Mouse (Mus musculus) left cerebral cortex, postnatal 36 days (tissue): ENCODE data around the gene Srebf1. TPM values are rescaled to one million over a fixed set of nuclear protein-coding genes. Genes with fewer than 3 reads are reported as not detected.

Experiments
- DNase-seq, 2 experiments: peaks; one replicate each; pipeline ENCODE4 v3.0.0; 2021 to 2022; ENCODE audit warnings: low spot score in 2 of 2, mixed read lengths in 1 of 2
- intact Hi-C: fragments of 180-260 bp; cut with DNase I; formaldehyde crosslinking; loops from one replicate; pipeline ENCODE4 v1.15.1; 2025
- total RNA-seq, 2 experiments: library from RNA; stranded (reverse); gene quantifications; 2 replicates each; pipeline ENCODE4 v1.2.3; 2021

Gene Srebf1
- total RNA-seq, 2 experiments from 2014 or later, result 48.2 to 63.2 TPM

DNA sequence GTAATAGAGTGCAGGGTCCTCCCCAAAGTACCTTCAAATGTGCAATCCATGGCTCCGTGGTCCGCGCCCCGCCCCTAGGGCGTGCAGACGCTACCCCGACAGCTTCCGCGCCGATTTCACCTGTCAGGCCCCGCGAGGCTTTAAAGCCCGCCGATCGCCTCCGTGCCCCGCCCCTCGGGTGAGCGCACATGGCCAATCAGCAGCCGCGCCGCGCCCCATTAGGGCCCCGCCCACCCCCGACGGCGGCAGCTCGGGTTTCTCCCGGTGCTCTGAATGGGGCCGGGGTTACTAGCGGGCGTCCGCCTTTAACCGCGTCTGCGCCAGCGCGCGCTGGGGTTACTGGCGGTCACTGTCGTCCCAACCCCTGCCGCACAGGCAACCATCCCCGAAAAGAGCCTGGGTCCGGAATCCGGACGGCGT is 12.1 kb downstream of the Srebf1 start:
- DNase-seq, result peak; percentile 83 to 84
- intact Hi-C loops, result no loop called here

DNA sequence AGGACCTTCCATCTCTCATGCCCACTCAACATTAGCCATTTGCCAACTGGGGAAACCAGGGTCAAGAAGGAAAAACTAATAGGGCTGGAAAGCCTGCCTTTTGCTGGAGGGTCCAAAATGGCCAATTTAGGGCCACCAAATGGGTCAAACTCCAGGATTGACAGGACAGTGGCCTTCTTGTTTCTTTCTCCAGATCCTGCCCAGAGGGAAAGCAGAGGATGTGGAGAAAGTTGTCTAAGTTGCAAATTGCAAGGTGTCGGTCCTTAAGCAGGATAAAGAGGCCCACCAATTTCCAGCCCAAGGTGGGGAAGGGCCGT is 12.5 kb downstream of the Srebf1 start:
- intact Hi-C loops, result no loop called here
- no peak for DNase-seq

DNA sequence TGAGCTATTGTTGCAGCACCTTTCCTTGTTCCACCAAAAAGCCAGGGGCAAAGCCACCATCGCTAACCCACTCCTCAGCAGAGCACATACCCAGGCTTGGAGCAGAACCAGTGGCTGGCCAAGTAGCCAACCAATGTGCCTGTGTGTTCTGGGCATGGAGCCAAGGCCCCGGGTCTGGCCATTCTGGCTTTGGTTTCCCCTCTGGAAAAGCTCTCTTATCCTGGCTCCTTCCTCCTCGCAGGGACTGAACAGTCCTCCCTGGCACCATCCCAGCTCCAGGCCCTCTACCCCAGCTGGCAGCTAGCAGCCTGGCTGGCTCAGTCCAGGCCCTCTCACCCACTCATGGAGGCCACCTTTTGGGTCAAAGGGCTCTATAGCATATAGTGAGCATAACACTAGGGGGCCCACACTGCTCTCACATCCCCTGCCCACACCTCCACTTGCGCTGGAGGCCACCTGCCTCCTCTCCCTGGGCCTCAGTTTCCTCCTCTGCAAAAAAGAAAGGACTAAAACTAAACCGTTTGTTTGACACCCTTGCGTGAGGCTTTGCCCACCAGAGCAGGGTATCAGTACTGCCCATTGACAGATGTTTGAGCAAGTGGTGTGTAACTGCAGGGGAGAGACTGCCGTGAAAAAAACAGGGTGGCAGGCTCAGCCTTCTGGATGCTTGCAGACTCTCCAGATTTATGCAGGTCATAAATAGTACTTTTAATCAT is 13.0 kb downstream of the Srebf1 start:
- peak; percentile 68 to 70 for DNase-seq
- intact Hi-C loops, result no loop called here

DNA sequence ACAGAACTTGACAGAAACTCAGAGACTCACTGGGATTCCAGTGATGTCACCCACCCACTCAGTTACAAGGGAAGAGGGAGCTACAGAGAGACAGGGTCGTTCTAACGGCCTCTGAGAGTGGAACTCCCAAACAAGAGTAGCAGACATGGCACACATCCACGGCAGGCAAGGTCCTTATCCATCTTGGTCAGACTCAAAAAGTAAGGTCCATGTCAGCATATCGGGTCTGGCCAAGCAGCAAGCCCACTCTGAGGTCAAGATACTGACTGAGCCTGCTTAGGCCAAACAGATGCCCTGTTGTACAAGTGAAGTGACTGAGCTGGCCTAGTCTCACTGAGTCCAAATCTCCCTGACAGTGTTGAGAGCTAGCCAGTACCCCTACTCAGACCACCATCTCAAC is 13.7 kb downstream of the Srebf1 start:
- no peak for DNase-seq
- intact Hi-C loops, result no loop called here

GRCm38 (mm10) chr11:60208201-60208600 is 14.2 kb downstream of the Srebf1 start:
- intact Hi-C loops, result no loop called here
- DNase-seq, result no peak

- intact Hi-C loops, result no loop called here
- DNase-seq, result no peak
Observed at GRCm38 (mm10) chr11:60206207-60206606, 16.2 kb downstream of the Srebf1 start.

DNA sequence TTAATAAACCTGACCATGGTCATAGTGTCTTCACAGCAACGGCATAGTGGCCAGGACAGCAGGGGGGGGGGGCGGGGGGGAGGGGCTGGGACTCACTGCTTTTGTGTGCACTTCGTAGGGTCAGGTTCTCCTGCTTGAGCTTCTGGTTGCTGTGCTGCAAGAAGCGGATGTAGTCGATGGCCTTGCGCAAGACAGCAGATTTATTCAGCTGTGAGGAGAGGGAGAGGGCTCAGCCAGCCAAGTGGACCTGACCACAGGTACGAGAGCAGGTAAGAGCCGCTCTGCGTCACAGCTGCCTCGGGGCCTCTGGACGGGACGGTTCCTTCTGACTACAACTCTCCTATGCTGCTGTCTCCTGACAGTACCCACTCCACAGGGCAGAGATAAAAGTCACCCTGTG is 17.4 kb downstream of the Srebf1 start:
- intact Hi-C loops, result no loop called here
- no peak for DNase-seq

DNA sequence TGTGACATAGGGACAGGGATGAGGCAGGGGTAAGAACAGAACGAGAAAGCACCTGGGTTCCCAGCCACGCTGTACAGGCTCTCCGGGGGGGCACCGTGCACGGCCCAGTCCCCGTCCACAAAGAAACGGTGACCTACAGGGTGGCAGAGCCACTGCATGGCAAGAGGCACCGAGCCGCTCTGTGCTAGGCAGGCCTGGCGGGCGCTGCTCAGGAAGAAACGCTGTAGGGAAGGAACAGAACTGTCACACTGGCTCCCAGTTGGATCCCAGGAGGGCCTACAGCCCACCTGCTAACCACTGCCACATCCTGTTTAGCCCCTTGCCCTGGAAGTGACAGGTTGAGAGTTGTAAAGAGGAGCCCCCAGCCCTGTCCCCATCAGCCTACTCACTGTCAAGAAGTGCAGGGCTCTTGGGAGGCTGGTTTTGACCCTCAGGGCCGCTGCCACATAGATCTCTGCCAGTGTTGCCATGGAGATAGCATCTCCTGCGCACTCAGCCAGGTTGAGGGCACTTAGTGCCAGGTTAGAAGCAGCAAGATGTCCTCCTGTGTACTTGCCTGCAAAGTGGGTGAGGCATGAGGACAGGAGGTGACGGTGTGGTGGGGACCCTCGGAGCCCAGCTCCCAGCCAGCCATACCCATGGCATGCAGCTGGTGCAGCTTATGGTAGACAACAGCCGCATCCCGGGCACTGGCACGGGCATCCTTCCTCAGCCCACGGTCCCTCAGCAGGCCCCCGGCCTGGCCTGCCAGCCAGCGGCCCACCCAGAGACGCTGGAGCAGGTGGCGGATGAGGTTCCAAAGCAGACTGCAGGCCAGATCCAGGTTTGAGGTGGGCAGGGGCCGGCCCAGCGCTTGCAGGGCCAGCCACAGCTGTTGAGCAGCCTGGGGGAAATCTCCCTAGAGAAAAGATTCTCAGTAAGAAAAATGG is 19.4 kb downstream of the Srebf1 start:
- no peak for DNase-seq
- intact Hi-C loops, result no loop called here

DNA sequence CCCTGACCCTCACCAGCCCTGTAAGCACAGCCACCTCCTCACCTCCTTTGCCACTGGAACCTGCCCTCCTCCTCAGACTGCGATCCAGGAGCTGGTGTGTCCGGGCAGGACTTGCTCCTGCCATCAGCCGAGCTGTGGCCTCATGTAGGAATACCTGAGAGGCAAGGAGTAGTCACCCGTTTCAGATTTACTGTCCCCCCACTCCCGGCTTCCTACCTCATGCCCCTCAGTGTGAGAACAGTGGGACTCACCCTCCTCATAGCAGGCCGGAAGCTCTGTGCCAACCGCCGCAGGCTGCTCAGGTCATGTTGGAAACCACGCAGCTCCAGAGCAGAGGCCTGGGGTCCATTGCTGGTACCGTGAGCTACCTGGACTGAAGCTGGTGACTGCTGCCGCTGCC is 22.0 kb downstream of the Srebf1 start:
- no peak for DNase-seq
- intact Hi-C loops, result no loop called here

DNA sequence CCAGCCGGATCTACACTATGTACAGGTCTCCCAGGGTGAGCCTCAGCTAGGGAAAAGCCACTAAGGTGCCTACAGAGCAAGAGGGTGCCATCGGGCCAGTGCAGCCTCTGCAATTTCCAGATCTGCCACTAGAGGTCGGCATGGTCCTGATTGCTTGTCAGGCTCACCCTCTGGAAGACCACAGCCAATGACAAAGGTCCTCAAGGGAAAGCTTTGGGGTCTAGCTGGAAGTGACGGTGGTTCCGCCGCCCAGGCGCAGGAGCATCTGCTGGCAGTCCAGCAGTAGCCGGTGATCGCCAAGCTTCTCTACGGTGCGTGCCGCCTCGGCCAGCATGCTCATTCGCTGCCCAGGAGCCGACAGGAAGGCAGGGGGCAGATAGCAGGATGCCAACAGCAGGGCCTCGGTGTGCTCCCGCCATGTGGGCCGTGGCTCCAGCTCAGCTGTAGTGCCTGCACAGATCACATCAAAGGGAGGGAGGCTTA is 22.6 kb downstream of the Srebf1 start:
- intact Hi-C loops, result loop anchor here (5.0 kb wide), 3 partner anchors 92 to 218 kb away; partner anchors contain the start of genes Atpaf2, Gid4 and Rai1
- DNase-seq, result peak; percentile 87 to 91

GRCm38 (mm10) chr11:60198651-60199050 is 23.7 kb downstream of the Srebf1 start:
- no peak for DNase-seq
- intact Hi-C loops, result loop anchor here (5.0 kb wide), 3 partner anchors 91 to 219 kb away; partner anchors contain the start of genes Atpaf2, Gid4 and Rai1

DNA sequence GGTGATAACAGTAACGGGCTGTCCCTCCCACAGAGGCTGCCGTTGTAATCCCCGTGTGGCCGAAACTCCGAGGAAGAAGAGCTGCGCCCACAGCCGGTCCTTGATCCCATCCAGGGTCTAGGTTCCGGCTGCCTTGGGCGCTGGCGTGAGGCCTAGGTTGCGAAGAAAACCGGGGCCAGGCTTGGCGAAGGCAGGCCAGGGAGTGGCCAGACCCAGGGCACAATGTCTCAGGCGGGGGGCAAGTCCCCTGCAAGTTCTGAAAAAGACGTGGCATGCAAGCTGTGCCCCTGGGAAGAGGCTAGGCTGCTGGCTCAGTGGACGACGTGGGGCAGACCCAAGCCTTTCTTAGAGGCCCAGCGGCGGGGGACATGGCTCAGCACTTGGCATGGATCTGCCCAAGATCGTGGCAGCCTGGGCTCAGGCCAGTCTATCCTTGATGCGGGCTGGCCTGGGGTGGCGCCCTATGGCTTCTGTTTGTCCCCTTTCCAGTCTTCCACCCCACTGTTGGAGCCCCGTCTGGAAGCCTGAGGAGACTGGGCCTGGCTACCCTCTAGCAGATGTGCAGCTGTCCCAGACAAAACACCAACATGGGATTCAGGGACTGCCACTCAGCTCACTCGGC is 24.3 kb downstream of the Srebf1 start:
- DNase-seq, result no peak

GRCm38 (mm10) chr11:60196344-60196743 is 26.0 kb downstream of the Srebf1 start:
- no peak for DNase-seq
- intact Hi-C loops, result loop anchor here (5.0 kb wide), 3 partner anchors 89 to 221 kb away; partner anchors contain the start of genes Atpaf2, Gid4 and Rai1

More for the DNA sequence above, 24.3 kb downstream of the Srebf1 start:
- intact Hi-C loops, result loop anchor here (5.0 kb wide), 3 partner anchors 91 to 219 kb away; partner anchors contain the start of genes Atpaf2, Gid4 and Rai1

DNA sequence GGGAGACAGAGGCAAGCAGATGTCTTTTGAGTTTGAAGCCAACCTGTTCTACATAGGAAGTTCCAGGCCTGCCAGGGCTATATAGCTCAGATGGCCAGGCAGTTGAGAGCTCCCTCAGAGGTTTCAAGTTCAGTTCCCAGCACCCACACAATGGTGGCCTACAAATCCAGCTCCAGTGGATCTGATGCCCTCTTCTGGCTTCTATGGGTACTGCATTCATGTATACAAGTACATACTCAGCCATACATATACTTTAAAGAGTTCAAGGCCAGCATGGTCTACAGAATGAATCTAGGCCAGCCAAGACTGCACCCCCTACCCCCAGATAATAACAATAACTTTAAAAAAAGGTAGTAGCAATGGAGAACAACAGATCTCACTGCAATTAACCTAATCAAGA is 27.3 kb downstream of the Srebf1 start:
- intact Hi-C loops, result loop anchor here (5.0 kb wide), 3 partner anchors 88 to 222 kb away; partner anchors contain the start of genes Atpaf2, Gid4 and Rai1

GRCm38 (mm10) chr11:60193556-60193955 is 28.8 kb downstream of the Srebf1 start:
- intact Hi-C loops, result no loop called here
- DNase-seq, result no peak

More for the DNA sequence above, 27.3 kb downstream of the Srebf1 start:
- DNase-seq, result no peak

GRCm38 (mm10) chr11:60192534-60192933 is 29.8 kb downstream of the Srebf1 start:
- no peak for DNase-seq
- intact Hi-C loops, result no loop called here

DNA sequence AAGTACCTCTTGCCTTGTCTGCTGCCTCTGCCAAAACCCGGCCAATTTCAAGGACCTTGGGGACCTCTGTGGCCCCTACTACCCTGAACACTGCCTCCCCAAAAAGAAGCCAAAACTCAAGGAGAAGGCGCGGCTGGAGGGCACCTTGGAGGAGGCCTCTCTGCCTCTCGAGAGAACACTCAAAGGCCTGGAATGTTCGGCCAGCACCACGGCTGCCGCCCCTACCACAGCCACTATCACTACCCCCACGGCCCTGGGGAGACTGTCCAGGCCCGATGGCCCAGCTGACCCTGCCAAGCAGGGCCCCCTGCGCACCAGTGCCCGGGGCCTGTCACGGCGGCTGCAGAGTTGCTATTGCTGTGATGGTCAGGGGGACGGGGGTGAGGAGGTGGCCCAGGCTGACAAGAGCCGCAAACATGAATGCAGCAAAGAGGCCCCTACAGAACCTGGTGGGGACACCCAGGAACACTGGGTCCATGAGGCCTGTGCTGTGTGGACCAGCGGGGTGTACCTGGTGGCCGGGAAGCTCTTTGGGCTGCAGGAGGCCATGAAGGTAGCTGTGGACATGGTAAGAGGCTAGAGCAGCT is 32.2 kb downstream of the Srebf1 start:
- intact Hi-C loops, result no loop called here
- DNase-seq, result no peak

- intact Hi-C loops, result no loop called here
- peak in 1 of 2 experiments; percentile 57 for DNase-seq
Observed at GRCm38 (mm10) chr11:60189501-60190040, 32.8 kb downstream of the Srebf1 start.

DNA sequence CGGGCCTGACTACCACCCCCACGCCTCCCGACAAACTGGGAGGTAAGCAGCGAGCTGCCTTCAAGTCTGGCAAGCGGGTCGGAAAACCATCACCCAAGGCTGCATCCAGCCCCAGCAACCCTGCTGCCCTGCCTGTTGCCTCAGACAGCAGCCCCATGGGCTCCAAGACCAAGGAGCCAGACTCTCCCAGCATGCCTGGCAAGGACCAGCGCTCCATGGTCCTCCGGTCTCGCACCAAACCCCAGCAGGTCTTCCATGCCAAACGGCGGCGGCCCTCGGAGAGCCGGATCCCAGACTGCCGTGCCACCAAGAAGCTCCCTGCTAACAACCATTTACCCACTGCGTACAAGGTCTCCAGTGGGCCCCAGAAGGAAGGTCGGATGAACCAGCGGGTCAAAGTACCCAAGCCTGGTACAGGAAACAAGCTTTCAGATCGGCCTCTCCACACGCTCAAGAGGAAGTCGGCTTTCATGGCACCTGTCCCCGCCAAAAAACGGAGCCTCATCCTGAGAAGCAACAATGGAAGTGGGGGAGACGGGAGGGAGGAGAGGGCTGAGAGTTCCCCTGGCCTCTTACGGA is 34.0 kb downstream of the Srebf1 start:
- no peak for DNase-seq
- intact Hi-C loops, result no loop called here
